Mouse (Mus musculus) frontal cortex, postnatal 10 days (tissue): ENCODE data around the gene Mgrn1.

Source experiments
- DNase-seq, 2 experiments: peaks; one replicate each; pipeline ENCODE4 v3.0.0; 2022; ENCODE audit warnings: low spot score in 2 of 2, mixed read lengths in 1 of 2

Mgrn1 gene

DNA sequence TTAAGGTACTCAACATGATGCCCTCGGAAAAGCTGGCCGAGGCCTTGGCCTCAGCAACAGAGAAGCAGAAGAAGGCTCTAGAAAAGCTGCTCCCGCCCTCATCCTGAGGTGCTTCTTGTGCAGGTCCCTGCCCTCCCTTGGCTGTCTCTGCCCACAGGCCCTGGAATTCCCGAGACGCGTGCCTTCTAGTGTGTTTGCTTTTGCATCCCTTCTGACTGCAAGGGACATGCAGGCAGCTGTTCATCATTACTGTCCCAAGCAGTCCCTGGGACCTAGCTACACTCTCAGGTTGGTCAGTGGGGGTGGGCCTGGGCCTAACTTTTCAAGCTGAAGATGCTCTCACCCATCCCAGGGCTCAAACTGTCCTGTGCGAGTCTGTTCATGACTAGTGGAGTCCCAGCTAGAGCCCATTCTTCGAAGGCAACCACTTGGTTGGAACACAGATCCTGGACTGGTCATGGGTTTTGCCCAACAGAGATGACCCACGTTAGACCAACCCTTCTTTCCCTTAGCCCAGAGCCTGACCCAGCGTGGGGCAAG, 54.3 kb downstream of the Mgrn1 start:
- no peak for DNase-seq

DNA sequence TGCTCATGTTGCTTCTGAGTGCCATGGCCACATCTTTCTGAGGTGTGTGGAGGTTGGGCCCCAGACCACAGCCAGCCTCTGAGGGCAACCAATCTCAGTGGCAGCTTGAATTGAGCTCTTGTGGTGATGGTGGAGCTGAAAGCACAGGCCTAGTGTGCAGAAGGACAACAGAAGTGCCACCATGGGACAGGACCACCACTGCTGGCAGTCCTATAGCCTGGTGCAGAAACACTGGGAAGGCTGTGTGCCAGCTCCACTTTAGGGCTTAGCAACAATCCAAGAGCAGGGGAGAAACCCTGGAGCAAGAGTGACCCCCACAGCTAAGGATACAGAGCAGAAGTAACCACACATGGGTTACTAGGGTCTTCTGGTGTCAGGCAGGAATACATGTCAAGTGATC, 55.0 kb downstream of the Mgrn1 start:
- no peak for DNase-seq

DNA sequence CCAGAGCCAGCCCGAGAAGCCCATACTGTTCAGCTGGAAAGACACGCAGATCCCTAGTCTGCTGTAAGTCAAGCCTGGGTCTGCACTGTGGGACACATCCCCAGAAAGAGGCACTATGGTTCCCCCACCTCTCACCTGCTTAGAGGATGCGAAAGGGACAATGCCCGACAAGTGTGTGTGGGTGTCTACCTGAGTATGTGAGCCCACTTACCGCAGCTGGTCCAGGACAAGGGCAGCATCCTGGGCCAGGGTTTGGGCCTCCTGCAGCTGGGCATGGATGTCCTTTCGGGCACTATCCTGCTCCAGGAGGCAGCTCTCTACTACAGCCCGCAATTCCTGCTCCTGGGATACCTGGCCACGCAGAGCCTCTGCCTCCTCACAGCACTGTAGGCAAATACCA, 56.8 kb downstream of the Mgrn1 start:
- no peak for DNase-seq

DNA sequence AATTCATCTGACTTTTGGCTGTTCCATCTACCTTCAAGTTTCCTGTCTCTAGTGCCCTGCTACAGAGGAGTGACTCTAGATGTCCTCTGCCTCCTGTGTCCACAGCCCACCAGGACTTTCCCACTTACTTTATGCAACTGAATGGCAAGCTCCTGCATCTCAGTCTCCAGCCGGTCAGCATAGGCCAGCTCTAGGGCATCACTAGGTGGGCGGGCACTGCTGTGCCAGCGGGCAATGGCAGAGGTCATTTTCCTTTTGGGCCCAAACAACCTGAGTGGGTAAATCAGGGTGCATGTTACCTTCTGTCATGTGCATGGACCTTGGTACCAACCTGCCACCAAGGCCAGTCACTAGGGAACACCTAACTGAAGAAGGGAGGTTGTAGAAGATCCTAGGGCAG, 57.4 kb downstream of the Mgrn1 start:
- DNase-seq: no peak

GRCm38 (mm10) chr16:4945415-4945814, 59.4 kb downstream of the Mgrn1 start:
- DNase-seq: no peak

DNA sequence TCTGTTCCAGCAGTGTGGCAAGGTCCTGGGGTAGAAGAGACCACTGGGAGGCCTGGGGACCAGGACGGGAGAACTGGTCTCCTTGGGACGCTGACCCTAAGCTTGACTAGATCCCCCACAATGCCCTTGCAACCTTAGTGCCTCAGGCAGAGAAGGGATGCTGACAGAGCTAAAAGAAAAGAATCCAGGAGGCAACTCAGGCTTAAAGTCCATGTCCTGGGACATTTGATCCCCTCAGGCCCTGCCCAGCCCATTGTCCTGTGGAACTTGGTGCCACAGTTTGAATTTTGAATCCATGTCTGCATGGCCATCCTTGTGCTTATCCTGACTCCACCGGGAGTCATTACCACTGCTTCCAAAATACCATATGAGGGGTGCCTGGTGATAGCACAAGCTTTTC, 60.1 kb downstream of the Mgrn1 start:
- no peak for DNase-seq

GRCm38 (mm10) chr16:4947378-4947777, 61.3 kb downstream of the Mgrn1 start:
- DNase-seq: no peak

- DNase-seq: no peak
These were observed 70.6 kb downstream of the Mgrn1 start for GRCm38 (mm10) chr16:4956609-4957008.

DNA sequence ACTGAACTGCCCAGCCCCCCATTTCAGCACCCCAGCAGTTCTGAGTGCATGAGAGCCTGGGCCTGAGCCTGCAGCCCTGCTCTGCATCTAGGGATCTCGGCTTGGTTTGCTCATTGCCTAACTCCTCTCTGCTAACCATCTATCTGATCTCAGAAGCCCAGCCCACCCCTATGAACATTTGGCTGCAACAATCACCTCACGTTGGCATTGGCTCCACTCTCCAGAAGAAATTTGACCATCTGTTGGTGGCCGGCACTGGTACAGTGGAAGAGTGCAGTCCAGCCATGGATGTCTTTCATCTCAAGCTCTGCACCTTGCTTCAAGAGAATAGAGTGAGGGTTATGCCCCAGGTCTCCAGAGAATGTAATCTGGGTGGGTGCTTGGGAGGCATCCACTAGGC, 71.4 kb downstream of the Mgrn1 start:
- DNase-seq: no peak

DNA sequence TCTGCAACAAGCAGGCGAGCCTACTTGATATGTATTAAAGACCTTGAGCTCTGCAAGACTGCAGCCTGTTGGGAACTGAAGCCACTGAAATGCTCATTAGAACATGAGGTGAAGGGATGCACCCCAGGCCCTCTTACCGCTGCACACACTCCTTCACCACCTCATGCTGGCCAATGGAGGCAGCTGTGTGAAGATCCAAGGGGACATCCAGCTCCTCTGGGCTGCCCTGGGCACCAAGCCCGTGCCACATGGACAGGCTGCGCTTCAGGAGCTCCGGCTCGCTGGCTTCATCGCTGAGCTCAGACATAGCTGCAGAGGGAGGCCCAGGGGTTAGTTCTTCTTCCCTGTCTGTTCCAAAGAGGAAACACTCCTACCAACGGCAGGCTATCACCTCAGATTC, 74.2 kb downstream of the Mgrn1 start:
- DNase-seq: no peak

- no peak for DNase-seq
These were observed 77.3 kb downstream of the Mgrn1 start for GRCm38 (mm10) chr16:4963346-4963745.

DNA sequence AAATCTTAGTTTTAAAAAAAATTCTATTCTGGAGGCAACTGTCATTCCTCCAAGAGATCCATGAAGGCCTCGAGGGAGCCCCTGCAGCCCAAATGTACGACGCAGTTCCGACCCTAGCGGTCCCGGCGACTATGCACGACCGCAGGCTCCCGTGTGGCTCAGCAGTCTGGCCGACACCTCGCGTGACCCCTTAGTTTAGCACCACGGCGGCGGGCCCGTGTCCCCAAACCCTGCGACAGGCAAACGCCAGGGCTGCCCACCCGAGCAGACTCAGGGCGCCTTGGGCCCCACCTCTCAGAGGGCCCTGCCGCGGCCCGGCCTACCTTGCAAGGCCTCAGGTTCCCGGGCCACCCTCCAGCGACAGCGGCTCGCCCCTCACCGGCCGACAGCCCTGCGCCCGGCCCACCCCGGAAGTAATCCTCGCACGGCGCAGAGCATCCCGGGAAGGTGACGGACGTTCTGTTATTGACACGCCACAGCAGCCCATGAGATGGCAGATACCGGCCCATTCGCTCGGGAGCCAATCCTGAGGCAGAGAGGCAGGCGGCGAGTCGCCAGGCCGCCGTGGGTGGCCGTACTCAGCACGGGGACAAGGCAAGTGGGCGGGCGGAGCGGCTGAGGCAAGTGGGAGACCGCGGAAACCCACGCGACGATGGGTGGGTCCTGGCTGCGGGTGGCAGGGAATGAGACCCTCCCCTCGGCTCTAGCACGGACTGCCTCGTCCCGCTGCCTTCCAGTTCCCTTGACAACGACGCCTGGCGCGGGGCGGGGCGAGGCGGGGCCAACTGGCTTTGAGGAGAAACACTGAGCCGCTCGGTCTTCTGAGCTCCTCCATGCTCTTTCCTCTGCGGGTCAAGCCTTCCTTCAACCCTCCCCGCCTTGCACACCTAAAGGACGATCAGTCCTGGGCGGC, 78.0 kb downstream of the Mgrn1 start, which contains the start of gene Anks3:
TSS of gene Anks3 (minus strand) at position 409 of the 913 bp plus-strand sequence.
- peak; percentile 99 for DNase-seq

GRCm38 (mm10) chr16:4964731-4965391, 78.8 kb downstream of the Mgrn1 start:
- DNase-seq: no peak

GRCm38 (mm10) chr16:4965392-4966129, 79.5 kb downstream of the Mgrn1 start:
- DNase-seq: no peak

DNA sequence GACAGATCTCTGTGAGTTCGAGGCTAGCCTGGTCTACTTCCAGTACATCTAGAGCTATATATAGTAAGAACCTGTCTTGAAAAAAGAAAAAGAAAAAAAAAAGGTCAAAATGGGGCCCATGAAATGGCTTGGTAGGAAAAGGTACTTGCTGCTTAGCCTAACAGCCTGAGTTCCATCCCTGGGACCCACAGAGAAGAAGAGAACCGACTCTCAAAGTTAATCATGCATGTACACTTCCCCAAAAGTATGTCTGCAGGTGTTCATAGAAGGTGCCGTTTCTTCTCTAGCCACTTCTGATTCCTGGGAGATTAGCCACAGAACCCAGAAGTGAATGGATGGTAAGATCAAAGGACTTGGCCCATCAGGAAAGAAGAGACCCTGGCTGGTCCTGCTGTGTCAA, 82.4 kb downstream of the Mgrn1 start:
- DNase-seq: no peak

DNA sequence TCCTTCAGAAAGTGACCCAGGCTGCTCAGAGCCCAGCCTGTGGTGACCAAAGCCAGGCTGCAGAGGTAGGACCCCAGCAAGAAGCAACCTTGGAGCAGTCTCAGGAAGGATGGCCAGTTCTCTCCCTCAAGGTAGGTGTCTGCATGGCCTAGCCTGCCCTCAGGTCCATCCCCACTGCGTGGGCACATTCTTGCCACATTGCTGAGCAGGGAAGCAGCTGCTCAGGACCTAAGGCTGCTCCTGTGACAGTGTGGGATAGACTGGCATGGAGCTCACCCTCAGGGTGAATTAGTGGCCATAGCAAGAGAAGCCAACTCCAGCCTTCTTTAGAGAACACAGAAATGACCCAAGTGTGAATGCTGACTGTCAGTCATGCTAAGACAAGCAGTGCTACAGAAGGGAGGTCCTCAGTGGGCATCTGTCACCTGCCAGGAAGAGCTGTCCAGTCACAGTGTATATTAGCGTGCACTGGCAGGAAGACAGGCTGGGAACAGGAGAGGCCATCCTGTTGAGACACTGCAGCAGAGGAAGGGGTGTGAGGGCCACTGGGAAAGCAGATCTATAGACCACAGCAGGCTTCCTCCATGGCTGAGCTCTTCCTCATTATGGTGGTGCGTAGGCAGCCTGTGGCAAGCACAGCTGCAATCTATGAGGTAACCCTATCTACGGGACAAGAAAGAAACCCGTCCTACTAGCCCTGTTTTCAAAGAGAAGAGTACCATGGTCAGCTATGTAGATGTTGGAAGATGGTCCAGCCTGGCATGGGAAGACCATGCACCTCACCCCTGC, 83.2 kb downstream of the Mgrn1 start:
- no peak for DNase-seq

- DNase-seq: no peak
These were observed 85.6 kb downstream of the Mgrn1 start for GRCm38 (mm10) chr16:4971626-4972025.

GRCm38 (mm10) chr16:4974521-4974920, 88.5 kb downstream of the Mgrn1 start:
- no peak for DNase-seq

- DNase-seq: no peak
These were observed 90.1 kb downstream of the Mgrn1 start for GRCm38 (mm10) chr16:4976180-4976579.

GRCm38 (mm10) chr16:4978275-4979051, 92.4 kb downstream of the Mgrn1 start:
- DNase-seq: no peak
